Mouse (Mus musculus): Measurements from ENCODE around the gene Numa1. TPM values are rescaled to one million over a fixed set of nuclear protein-coding genes. Genes with fewer than 3 reads are reported as not detected.

Numa1 gene
- polyA plus RNA-seq, 1 experiment from 2014 or later: 79.0 TPM

GRCm38 (mm10) chr7:101951648-101952047 lies 17.7 kb downstream of the Numa1 start:
- Histone ChIP-seq H3K4me3 (no peak overlapping the region), H3K36me3 (no peaks in the 10 kb centered on the region), H3K9me3 (no peaks in the 10 kb centered on the region), H3K4me1 (replicated peaks) (0 out of 2 replicates have a peak, but pooled peaks cover 6% of the 10 kb centered on the region), H3K27ac (no peak overlapping the region), H3K27me3 (ENCODE audit: insufficient read depth, poor library complexity, severe bottlenecking) (no peaks in the 10 kb centered on the region)
- no peak for DNase-seq (ENCODE audit: low spot score)
- WGBS: 80% methylated on average over 1 of the region's 1 CpGs

- H3K4me1 ChIP-seq (replicated peaks): 0 out of 2 replicates have a peak, but pooled peaks cover 6% of the 10 kb centered on the region
- no peaks in the 10 kb centered on the region for H3K9me3 ChIP-seq
- DNase-seq (ENCODE audit: low spot score): no peak
- H3K36me3 ChIP-seq: no peaks in the 10 kb centered on the region
- 82% methylated on average over 2 of the region's 2 CpGs for WGBS
- H3K27me3 ChIP-seq (ENCODE audit: insufficient read depth, poor library complexity, severe bottlenecking): no peaks in the 10 kb centered on the region
- H3K4me3 ChIP-seq: no peak overlapping the region
- no peak overlapping the region for H3K27ac ChIP-seq
These were observed 18.2 kb downstream of the Numa1 start for GRCm38 (mm10) chr7:101952098-101952497.

DNA sequence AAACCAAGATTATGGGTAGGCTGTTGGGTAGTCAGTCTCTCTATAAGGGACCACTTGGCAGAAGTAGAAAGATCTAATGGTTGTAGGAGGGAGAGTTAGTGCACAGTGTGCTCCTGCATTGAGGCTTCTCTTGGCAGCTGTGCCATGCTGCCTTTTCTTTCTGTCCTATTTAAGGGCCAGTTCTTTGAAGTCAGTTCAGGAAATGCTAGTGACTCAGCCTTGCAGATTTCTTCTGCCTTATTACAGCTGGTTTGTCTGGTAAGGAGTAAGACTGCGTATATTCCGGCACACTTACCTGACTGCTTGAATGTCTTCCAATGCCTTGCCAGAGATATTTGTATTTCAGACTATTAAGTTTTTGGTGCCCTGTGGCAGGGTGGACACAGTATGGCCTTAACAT lies 20.3 kb downstream of the Numa1 start:
- WGBS: 96% methylated on average over 2 of the region's 2 CpGs
- H3K36me3 ChIP-seq: no peaks in the 10 kb centered on the region
- DNase-seq (ENCODE audit: low spot score): no peak

DNA sequence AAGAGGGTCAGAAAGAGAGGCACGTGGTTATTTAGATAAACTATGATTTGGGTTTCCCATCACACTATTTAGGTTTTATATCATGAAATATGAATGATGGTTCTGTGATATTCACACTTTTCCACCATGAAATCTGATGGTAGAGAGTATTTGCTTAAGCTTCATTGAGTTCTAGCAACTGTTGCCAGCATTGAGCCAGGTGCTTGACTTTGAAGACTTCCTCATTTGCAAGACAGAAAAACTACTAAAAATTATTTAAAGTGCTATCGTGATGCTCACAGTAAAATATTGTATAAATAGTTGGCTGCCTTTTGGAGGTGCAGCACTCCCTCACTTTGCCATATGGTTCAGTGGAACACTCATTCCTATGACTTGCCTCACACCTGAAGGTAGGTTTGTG lies 21.4 kb downstream of the Numa1 start:
- Histone ChIP-seq H3K4me3 (no peak overlapping the region), H3K36me3 (no peaks in the 10 kb centered on the region), H3K27ac (no peak overlapping the region), H3K9me3 (no peaks in the 10 kb centered on the region), H3K27me3 (ENCODE audit: insufficient read depth, poor library complexity, severe bottlenecking) (no peaks in the 10 kb centered on the region), H3K4me1 (replicated peaks) (0 out of 2 replicates have a peak, but pooled peaks cover 11% of the 10 kb centered on the region)
- WGBS: 84% methylated on average over 2 of the region's 2 CpGs
- no peak for DNase-seq (ENCODE audit: low spot score)

More for the DNA sequence above, 20.3 kb downstream of the Numa1 start:
- Histone ChIP-seq H3K4me3 (no peak overlapping the region), H3K27me3 (ENCODE audit: insufficient read depth, poor library complexity, severe bottlenecking) (no peaks in the 10 kb centered on the region), H3K4me1 (replicated peaks) (0 out of 2 replicates have a peak, but pooled peaks cover 6% of the 10 kb centered on the region), H3K9me3 (no peaks in the 10 kb centered on the region), H3K27ac (no peak overlapping the region)

DNA sequence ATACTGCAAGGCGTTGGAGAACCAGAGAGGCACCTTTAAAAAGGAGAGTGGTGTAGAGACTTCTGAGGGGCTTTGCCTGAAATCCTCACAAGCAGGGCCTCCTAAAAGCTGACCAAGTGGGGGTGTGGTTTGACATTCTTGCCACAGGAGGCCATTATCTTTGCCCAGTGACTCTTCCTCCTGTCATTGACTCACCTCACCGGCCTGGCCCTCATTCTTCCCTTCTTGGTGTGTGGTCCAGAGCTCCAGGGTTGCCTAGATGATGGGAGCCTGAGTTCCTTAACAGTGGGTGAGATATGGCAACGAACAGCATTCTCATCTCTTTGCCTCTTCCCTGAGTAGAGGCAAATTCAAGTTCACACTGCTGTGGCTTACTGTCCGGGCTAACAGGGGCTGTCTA lies 22.0 kb downstream of the Numa1 start:
- Histone ChIP-seq H3K27me3 (ENCODE audit: insufficient read depth, poor library complexity, severe bottlenecking) (no peaks in the 10 kb centered on the region), H3K9me3 (no peaks in the 10 kb centered on the region), H3K36me3 (no peaks in the 10 kb centered on the region), H3K4me1 (replicated peaks) (0 out of 2 replicates have a peak, but pooled peaks cover 11% of the 10 kb centered on the region), H3K27ac (no peak overlapping the region), H3K4me3 (no peak overlapping the region)
- 61% methylated on average over 4 of the region's 4 CpGs for WGBS
- no peak for DNase-seq (ENCODE audit: low spot score)

DNA sequence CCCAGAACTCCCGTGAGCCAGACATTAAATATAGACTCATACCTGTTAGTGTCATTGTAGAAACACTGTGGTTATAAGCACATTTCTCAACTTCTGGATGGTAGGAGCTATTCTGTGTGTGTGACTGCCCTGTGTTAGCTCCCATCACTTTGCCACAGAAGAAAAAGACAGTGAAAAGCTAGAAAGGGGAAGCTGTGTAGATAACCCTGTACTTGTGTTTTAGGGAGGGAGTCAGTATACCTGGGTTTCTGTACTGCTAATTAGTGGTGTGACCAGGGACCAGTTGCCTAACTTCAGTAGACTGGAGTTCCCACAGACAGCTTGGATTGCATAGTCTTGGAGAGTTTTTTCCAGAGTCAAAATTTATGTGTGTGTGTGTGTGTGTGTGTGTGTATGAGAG lies 22.6 kb downstream of the Numa1 start:
- WGBS: 86% methylated on average over 1 of the region's 1 CpGs
- H3K27me3 ChIP-seq (ENCODE audit: insufficient read depth, poor library complexity, severe bottlenecking): no peaks in the 10 kb centered on the region

GRCm38 (mm10) chr7:101956911-101957310 lies 23.0 kb downstream of the Numa1 start:
- DNase-seq (ENCODE audit: low spot score): no peak
- no peaks in the 10 kb centered on the region for H3K9me3 ChIP-seq
- H3K4me3 ChIP-seq: no peak overlapping the region
- 0 out of 2 replicates have a peak, but pooled peaks cover 11% of the 10 kb centered on the region for H3K4me1 ChIP-seq (replicated peaks)
- WGBS: 93% methylated on average over 5 of the region's 5 CpGs
- H3K27ac ChIP-seq: no peak overlapping the region
- H3K27me3 ChIP-seq (ENCODE audit: insufficient read depth, poor library complexity, severe bottlenecking): no peaks in the 10 kb centered on the region
- H3K36me3 ChIP-seq: no peaks in the 10 kb centered on the region

More for the DNA sequence above, 22.6 kb downstream of the Numa1 start:
- Histone ChIP-seq H3K36me3 (no peaks in the 10 kb centered on the region), H3K27ac (no peak overlapping the region), H3K9me3 (no peaks in the 10 kb centered on the region), H3K4me1 (replicated peaks) (0 out of 2 replicates have a peak, but pooled peaks cover 11% of the 10 kb centered on the region), H3K4me3 (no peak overlapping the region)
- DNase-seq (ENCODE audit: low spot score): no peak

DNA sequence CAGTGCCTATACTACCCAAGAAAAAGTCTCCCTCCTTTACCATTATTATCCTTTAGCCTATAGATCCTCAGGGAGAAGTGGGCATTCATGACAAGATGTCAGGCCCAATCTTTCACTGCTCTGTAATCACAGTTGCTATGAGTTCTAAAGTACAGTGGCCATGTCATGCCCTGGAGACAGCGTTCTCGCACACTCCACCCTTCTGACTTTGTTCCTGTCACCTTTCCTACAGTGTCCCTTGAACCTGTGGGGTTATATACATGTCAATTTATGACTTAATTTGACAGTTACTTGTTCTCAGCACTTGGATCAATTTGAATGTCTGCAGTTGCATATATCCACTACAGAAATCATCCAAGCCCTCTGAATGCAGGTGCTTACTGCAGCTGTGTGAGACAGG lies 28.9 kb downstream of the Numa1 start:
- Histone ChIP-seq H3K36me3 (no peaks in the 10 kb centered on the region), H3K4me3 (no peak overlapping the region), H3K27me3 (ENCODE audit: insufficient read depth, poor library complexity, severe bottlenecking) (no peaks in the 10 kb centered on the region), H3K4me1 (replicated peaks) (0 out of 2 replicates have a peak, but pooled peaks cover 5% of the 10 kb centered on the region), H3K9me3 (no peaks in the 10 kb centered on the region), H3K27ac (no peak overlapping the region)
- WGBS: 98% methylated on average over 2 of the region's 2 CpGs
- no peak for DNase-seq (ENCODE audit: low spot score)

GRCm38 (mm10) chr7:101963621-101964020 lies 29.7 kb downstream of the Numa1 start:
- H3K27ac ChIP-seq: no peak overlapping the region
- H3K4me1 ChIP-seq (replicated peaks): peaks cover 8% of the 10 kb centered on the region
- no peak overlapping the region for H3K4me3 ChIP-seq
- no peaks in the 10 kb centered on the region for H3K9me3 ChIP-seq
- H3K36me3 ChIP-seq: no peaks in the 10 kb centered on the region
- 94% methylated on average over 2 of the region's 2 CpGs for WGBS
- no peak for DNase-seq (ENCODE audit: low spot score)
- no peaks in the 10 kb centered on the region for H3K27me3 ChIP-seq (ENCODE audit: insufficient read depth, poor library complexity, severe bottlenecking)

DNA sequence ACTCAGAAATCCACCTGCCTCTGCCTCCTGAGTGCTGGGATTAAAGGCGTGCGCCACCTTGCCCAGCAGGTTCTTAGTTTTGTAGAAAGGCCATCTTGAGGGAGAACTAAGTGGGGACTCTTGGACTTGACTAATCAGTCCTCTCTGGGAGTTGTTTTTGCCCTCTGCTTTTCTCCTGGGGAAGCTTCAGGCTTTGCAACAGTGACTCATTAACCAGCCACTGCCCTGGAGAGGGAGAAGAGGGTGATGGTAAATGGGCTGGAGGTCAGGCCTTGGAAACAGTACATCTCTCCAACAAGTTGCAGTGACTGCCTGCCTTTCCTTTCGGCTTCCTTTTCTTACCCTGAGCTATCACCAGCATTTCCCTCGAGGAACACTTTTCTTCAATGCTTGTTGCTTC lies 30.6 kb downstream of the Numa1 start:
- Histone ChIP-seq H3K4me3 (no peak overlapping the region), H3K36me3 (no peaks in the 10 kb centered on the region), H3K27me3 (ENCODE audit: insufficient read depth, poor library complexity, severe bottlenecking) (no peaks in the 10 kb centered on the region), H3K4me1 (replicated peaks) (peaks cover 17% of the 10 kb centered on the region), H3K9me3 (no peaks in the 10 kb centered on the region), H3K27ac (no peak overlapping the region)
- DNase-seq (ENCODE audit: low spot score): no peak
- WGBS: 92% methylated on average over 4 of the region's 4 CpGs

GRCm38 (mm10) chr7:101965606-101966005 lies 31.7 kb downstream of the Numa1 start:
- H3K36me3 ChIP-seq: no peaks in the 10 kb centered on the region
- no peak overlapping the region for H3K4me3 ChIP-seq
- H3K27ac ChIP-seq: no peak overlapping the region
- 71% methylated on average over 2 of the region's 2 CpGs for WGBS
- peaks cover 20% of the 10 kb centered on the region for H3K4me1 ChIP-seq (replicated peaks)
- H3K9me3 ChIP-seq: no peaks in the 10 kb centered on the region
- no peaks in the 10 kb centered on the region for H3K27me3 ChIP-seq (ENCODE audit: insufficient read depth, poor library complexity, severe bottlenecking)
- DNase-seq (ENCODE audit: low spot score): no peak

- 80% methylated on average over 1 of the region's 1 CpGs for WGBS
- no peaks in the 10 kb centered on the region for H3K36me3 ChIP-seq
These were observed 33.3 kb downstream of the Numa1 start for GRCm38 (mm10) chr7:101967256-101967655.

DNA sequence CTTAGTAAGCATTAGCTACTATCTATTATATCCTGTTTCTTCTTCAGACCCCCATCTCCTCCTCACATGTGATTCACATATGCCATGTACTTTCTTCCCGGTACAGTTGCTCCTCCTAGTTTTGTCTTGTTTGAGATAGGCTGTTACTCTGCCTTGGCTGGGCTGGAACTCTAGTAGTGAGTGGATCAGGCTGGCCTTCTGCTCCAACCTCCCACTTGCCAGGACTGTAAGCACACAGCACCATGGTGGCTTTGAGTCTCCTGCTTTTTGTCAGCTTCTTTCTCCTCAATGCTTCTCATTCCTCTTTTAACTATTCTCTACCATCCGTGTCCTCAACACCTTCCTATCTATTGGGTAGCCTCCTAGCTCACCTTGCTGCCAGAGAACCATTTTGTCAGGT lies 34.8 kb downstream of the Numa1 start:
- peak overlapping the region; percentile 84; the same call in 1 of the 2 replicates for H3K4me3 ChIP-seq

More at GRCm38 (mm10) chr7:101967256-101967655, 33.3 kb downstream of the Numa1 start:
- DNase-seq (ENCODE audit: low spot score): no peak
- no peaks in the 10 kb centered on the region for H3K9me3 ChIP-seq
- peaks cover 36% of the 10 kb centered on the region for H3K4me1 ChIP-seq (replicated peaks)
- no peak overlapping the region for H3K4me3 ChIP-seq
- H3K27ac ChIP-seq: no peak overlapping the region
- H3K27me3 ChIP-seq (ENCODE audit: insufficient read depth, poor library complexity, severe bottlenecking): no peaks in the 10 kb centered on the region

More for the DNA sequence above, 34.8 kb downstream of the Numa1 start:
- no peak for DNase-seq (ENCODE audit: low spot score)
- Histone ChIP-seq H3K4me1 (replicated peaks) (peaks cover 49% of the 10 kb centered on the region), H3K9me3 (no peaks in the 10 kb centered on the region), H3K27ac (peak overlapping the region; percentile 99), H3K36me3 (peaks cover 9% of the 10 kb centered on the region), H3K27me3 (ENCODE audit: insufficient read depth, poor library complexity, severe bottlenecking) (no peaks in the 10 kb centered on the region)
- WGBS: 71% methylated on average over 2 of the region's 2 CpGs
